8 mouse cellular contexts compared by ENCODE assay signal in the genomic region with DNA sequence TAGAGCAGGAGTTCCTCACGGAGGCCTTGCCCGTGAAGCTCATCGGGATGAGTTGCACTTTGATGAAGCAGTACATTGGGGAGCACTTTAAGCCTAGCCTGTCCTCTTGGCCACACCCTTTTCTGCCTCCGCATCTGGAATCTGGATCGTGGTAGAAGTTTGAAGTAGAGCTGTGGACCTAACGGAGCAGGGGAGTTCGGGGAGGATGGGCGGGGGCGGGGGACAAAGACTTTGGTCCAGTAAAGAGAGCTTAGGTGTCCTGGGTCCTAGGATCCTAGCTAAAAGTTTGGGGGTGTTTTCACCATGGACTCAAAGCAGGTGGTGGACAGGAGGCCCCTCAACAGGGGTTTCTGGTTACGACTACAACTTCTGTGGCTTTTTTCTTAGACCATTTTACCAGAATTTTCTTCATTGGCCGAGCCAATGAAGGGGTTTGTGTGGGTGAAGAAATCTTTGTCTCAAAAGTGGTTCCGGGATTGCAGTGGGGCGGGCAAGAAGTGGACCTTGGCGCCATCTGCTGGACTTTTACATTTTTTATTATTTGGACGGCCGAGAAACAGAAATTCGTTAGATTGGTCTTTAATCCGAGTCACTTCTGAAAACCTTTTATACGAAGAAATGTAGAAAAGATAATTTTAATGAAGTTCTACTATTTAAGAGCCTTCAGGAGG.
A peak's percentile ranks its signal among the peaks of the same experiment; 100 is the strongest.
DNase-seq lines count a peak whose midpoint lies in the region; ATAC-seq and TF ChIP-seq lines count a peak whose summit lies in the region.
"Not testable (repeated sequence)": the region's sequence is repeated elsewhere in the genome, so short reads cannot be mapped to it uniquely, and the experiment has no call there.

No protein-coding gene starts in this region.

- H3K4me1 ChIP-seq in hindbrain, postnatal 0 days (ENCODE audit: insufficient read depth, low read length); lung, embryonic 16.5 days (replicated peaks; ENCODE audit: control insufficient read depth, insufficient read depth, low read length); neural tube, embryonic 15.5 days: not testable (repeated sequence)

- not testable (repeated sequence) for H3K27ac ChIP-seq in gastrocnemius, adult 2 months; hindbrain, postnatal 0 days; lung, embryonic 16.5 days (ENCODE audit: low read length); neural tube, embryonic 15.5 days (replicated peaks)

- intact Hi-C loops in gastrocnemius, adult 2 months (cut with DNase I): loop anchor here (2.0 kb wide), 1 partner anchor 208 kb away; no protein-coding TSS in a partner anchor

- peak overlapping the region; percentile 43; the same call in 1 of the 2 replicates for H3K4me2 ChIP-seq in hindbrain, postnatal 0 days (ENCODE audit: low read depth, low read length)
- peak overlapping the region; percentile 48 for H3K4me2 ChIP-seq in lung, embryonic 16.5 days (ENCODE audit: low read depth, low read length)
- peak overlapping the region; percentile 42 for H3K4me2 ChIP-seq in neural tube, embryonic 15.5 days

- not testable (repeated sequence) for H3K9me3 ChIP-seq in hindbrain, postnatal 0 days (ENCODE audit: low read length); lung, embryonic 16.5 days (ENCODE audit: control insufficient read depth, low read length); neural tube, embryonic 15.5 days (replicated peaks)

- not testable (repeated sequence) for H3K9ac ChIP-seq in hindbrain, postnatal 0 days (replicated peaks; ENCODE audit: low read length); neural tube, embryonic 15.5 days (replicated peaks)
- H3K9ac ChIP-seq in lung, embryonic 16.5 days (ENCODE audit: low read length): peak overlapping the region; percentile 54; the same call in 1 of the 2 replicates

- not testable (repeated sequence) for H3K36me3 ChIP-seq in hindbrain, postnatal 0 days (ENCODE audit: insufficient read depth, low read length); lung, embryonic 16.5 days (ENCODE audit: control insufficient read depth, insufficient read depth, low read length); neural tube, embryonic 15.5 days

- H3K4me3 ChIP-seq in gastrocnemius, adult 2 months: peak overlapping the region; percentile 48
- H3K4me3 ChIP-seq in hindbrain, postnatal 0 days (ENCODE audit: low read length); neural tube, embryonic 15.5 days (replicated peaks): not testable (repeated sequence)
- H3K4me3 ChIP-seq in lung, embryonic 16.5 days (ENCODE audit: low read length): peak overlapping the region; percentile 26

- TF ChIP-seq CTCF in gastrocnemius, adult 2 months (IDR thresholded peaks at IDR 0.05): peak; percentile 57
- TF ChIP-seq CTCF in hindbrain, postnatal 0 days (IDR thresholded peaks at IDR 0.05; ENCODE audit: low read depth): peak; percentile 58

- ATAC-seq in hindbrain, postnatal 0 days: peak; percentile 72
- peak; percentile 57 for ATAC-seq in lung, embryonic 16.5 days (ENCODE audit: low read depth)
- peak; percentile 81 for ATAC-seq in neural tube, embryonic 15.5 days (ENCODE audit: low FRiP score)

- not testable (repeated sequence) for H3K27me3 ChIP-seq in hindbrain, postnatal 0 days (ENCODE audit: insufficient read depth, low read length); lung, embryonic 16.5 days (ENCODE audit: control insufficient read depth, insufficient read depth, low read depth, low read length); neural tube, embryonic 15.5 days (replicated peaks)

- DNase-seq in ZHBTc4 (ENCODE audit: low read depth, low spot score): peak; percentile 38
- DNase-seq in cerebellum, postnatal 14 days: peak; percentile 68 to 73
- DNase-seq in gastrocnemius, adult 2 months: peak; percentile 21
- DNase-seq in hindbrain, postnatal 0 days (ENCODE audit: low spot score): peak; percentile 66
- peak; percentile 15 to 32 for DNase-seq in layer of hippocampus, postnatal 36 days
- DNase-seq in thymus, postnatal 0 days (ENCODE audit: low spot score): peak; percentile 46

- WGBS in hindbrain, postnatal 0 days: 11% methylated on average over 19 of the region's 19 CpGs
- 11% methylated on average over 19 of the region's 19 CpGs for WGBS in lung, embryonic 16.5 days
- 18% methylated on average over 18 of the region's 19 CpGs for WGBS in neural tube, embryonic 15.5 days
